Mouse (Mus musculus) cerebellum, adult 8-10 months (tissue): ENCODE data around the gene Bicc1.

ENCODE experiments used
- DNase-seq: peaks from one replicate; pipeline ENCODE4 v3.0.0; 2022

Gene Bicc1

GRCm38 (mm10) chr10:71156569-71156968 lies 2.9 kb downstream of the Bicc1 start:
- no peak for DNase-seq

GRCm38 (mm10) chr10:71153610-71154009 lies 5.9 kb downstream of the Bicc1 start:
- no peak for DNase-seq

- no peak for DNase-seq
These were observed 6.4 kb downstream of the Bicc1 start for GRCm38 (mm10) chr10:71153138-71153537.

- no peak for DNase-seq
These were observed 9.0 kb downstream of the Bicc1 start for GRCm38 (mm10) chr10:71150486-71150885.

GRCm38 (mm10) chr10:71148951-71149603 lies 10.4 kb downstream of the Bicc1 start:
- DNase-seq, result no peak

- no peak for DNase-seq
These were observed 11.3 kb downstream of the Bicc1 start for GRCm38 (mm10) chr10:71148226-71148625.

GRCm38 (mm10) chr10:71146681-71147615 lies 12.6 kb downstream of the Bicc1 start:
- no peak for DNase-seq

- no peak for DNase-seq
These were observed 13.7 kb downstream of the Bicc1 start for GRCm38 (mm10) chr10:71145801-71146200.

- DNase-seq, result no peak
These were observed 15.3 kb downstream of the Bicc1 start for GRCm38 (mm10) chr10:71144191-71144590.

- DNase-seq, result no peak
These were observed 16.9 kb downstream of the Bicc1 start for GRCm38 (mm10) chr10:71142568-71142967.

GRCm38 (mm10) chr10:71140281-71140845 lies 19.1 kb downstream of the Bicc1 start:
- DNase-seq, result no peak

- no peak for DNase-seq
These were observed 20.7 kb downstream of the Bicc1 start for GRCm38 (mm10) chr10:71138852-71139197.

- no peak for DNase-seq
These were observed 21.2 kb downstream of the Bicc1 start for GRCm38 (mm10) chr10:71138132-71138851.

GRCm38 (mm10) chr10:71137606-71138005 lies 21.9 kb downstream of the Bicc1 start:
- no peak for DNase-seq

GRCm38 (mm10) chr10:71131333-71131732 lies 28.2 kb downstream of the Bicc1 start:
- no peak for DNase-seq

GRCm38 (mm10) chr10:71130261-71130660 lies 29.2 kb downstream of the Bicc1 start:
- DNase-seq, result no peak

- no peak for DNase-seq
These were observed 31.6 kb downstream of the Bicc1 start for GRCm38 (mm10) chr10:71127951-71128331.

- DNase-seq, result no peak
These were observed 32.1 kb downstream of the Bicc1 start for GRCm38 (mm10) chr10:71127278-71127950.

- no peak for DNase-seq
These were observed 35.5 kb downstream of the Bicc1 start for GRCm38 (mm10) chr10:71123974-71124373.

GRCm38 (mm10) chr10:71123395-71123794 lies 36.1 kb downstream of the Bicc1 start:
- no peak for DNase-seq

- DNase-seq, result no peak
These were observed 37.0 kb downstream of the Bicc1 start for GRCm38 (mm10) chr10:71122480-71122879.

GRCm38 (mm10) chr10:71120769-71121165 lies 38.7 kb downstream of the Bicc1 start:
- DNase-seq, result no peak
